Mouse (Mus musculus) embryonic stem cell, embryonic (primary cell): ENCODE results near the gene Pkp1.

ENCODE experiments used
- CTCF ChIA-PET, 4 experiments: fragments of 300-600 bp in 2 of 4; fragments of 350-600 bp in 2 of 4; sonication (Branson Sonifier 250); formaldehyde crosslinking; loops; one replicate each; lab custom pipeline; 2022; ENCODE audit warnings: inconsistent platforms in 2 of 4; lab: Charles Lee
- POLR2A ChIA-PET, 4 experiments: fragments of 300-600 bp in 2 of 4; fragments of 350-600 bp in 2 of 4; sonication (Branson Sonifier 250); formaldehyde crosslinking; loops; one replicate each; lab custom pipeline; 2022; ENCODE audit warnings: antibody characterized with exemption in 4 of 4, inconsistent platforms in 1 of 4; lab: Charles Lee

Pkp1 gene

DNA sequence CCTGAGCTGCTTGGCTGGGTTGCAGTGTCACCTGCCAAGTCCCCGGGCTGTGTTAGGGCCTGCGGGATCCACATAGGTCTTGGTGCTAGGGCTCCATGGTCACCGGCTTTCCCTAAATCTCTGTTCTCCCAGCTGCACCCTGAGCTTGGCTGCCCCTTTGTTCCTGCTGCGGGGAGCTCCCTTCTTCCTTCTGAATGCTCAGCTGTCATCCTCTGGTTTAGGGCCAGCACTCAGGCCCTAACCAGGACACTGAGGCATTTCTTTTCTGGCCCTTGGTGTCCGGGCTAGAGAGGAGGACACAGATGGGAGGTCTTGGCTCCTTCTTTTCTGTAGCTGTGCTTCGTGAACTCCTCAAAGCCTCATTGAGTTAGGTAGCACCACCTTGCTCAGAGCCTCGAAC is 97.2 kb downstream of the Pkp1 start:
- CTCF ChIA-PET = interaction anchor here (0.9 to 5.7 kb wide), 14 partner anchors 8 to 124 kb away, joined by 3 to 33 read pairs (median 6); no protein-coding TSS in a partner anchor

More for the DNA sequence above, 97.2 kb downstream of the Pkp1 start:
- POLR2A ChIA-PET = interaction anchor here in 2 of 4 experiments (0.8 to 1.8 kb wide), 3 partner anchors 9 to 93 kb away, joined by 3 to 4 read pairs (median 4); no protein-coding TSS in a partner anchor
